Mouse (Mus musculus): Measurements from ENCODE around the gene Cyfip2. TPM values are rescaled to one million over a fixed set of nuclear protein-coding genes. Genes with fewer than 3 reads are reported as not detected.

Cyfip2 gene
- polyA plus RNA-seq, 1 experiment from 2014 or later = 84.9 TPM

DNA sequence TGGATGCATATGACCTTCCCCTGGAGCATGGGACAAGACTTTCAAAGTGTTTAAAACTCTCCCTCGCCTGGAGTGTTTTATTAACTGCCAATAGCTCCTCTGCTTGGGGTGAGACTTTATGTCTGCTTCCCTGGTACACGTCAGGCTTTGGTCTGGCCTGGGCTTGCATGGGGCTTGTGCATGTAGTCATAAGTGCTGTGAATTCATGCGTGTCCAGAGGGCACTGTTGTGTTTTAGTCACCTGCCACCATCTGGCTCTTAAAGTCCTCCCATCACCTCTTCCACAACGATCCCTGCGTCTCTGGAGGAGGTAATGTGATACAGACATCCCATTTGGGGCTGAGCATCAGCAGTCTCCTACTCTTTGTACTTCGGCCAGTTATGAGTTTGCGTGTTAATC, 8.9 kb upstream of the Cyfip2 start:
- ATAC-seq (ENCODE audit: low read depth) = no peak
- 79% methylated on average over 7 of the region's 7 CpGs for WGBS
- no peak overlapping the region for H3K4me2 ChIP-seq

GRCm38 (mm10) chr11:46314534-46314933, 1.9 kb upstream of the Cyfip2 start:
- Histone ChIP-seq H3K36me3 (no peaks in the 10 kb centered on the region), H3K27ac (replicated peaks) (no peak overlapping the region), H3K4me2 (no peak overlapping the region), H3K27me3 (no peaks in the 10 kb centered on the region), H3K4me1 (replicated peaks) (peaks cover 28% of the 10 kb centered on the region), H3K4me3 (no peak overlapping the region), H3K9me3 (no peaks in the 10 kb centered on the region), H3K9ac (no peak overlapping the region)
- WGBS = 59% methylated on average over 7 of the region's 7 CpGs
- ATAC-seq (ENCODE audit: low read depth) = no peak

More for the DNA sequence above, 8.9 kb upstream of the Cyfip2 start:
- Histone ChIP-seq H3K36me3 (no peaks in the 10 kb centered on the region), H3K27ac (replicated peaks) (no peak overlapping the region), H3K27me3 (no peaks in the 10 kb centered on the region), H3K9ac (no peak overlapping the region), H3K9me3 (no peaks in the 10 kb centered on the region), H3K4me1 (replicated peaks) (no peaks in the 10 kb centered on the region), H3K4me3 (no peak overlapping the region)

- WGBS = 82% methylated on average over 6 of the region's 6 CpGs
- no peak overlapping the region for H3K9ac ChIP-seq
- no peaks in the 10 kb centered on the region for H3K27me3 ChIP-seq
- no peak overlapping the region for H3K4me2 ChIP-seq
- H3K4me3 ChIP-seq = no peak overlapping the region
- no peaks in the 10 kb centered on the region for H3K36me3 ChIP-seq
- H3K9me3 ChIP-seq = no peaks in the 10 kb centered on the region
- H3K4me1 ChIP-seq (replicated peaks) = peaks cover 35% of the 10 kb centered on the region
- no peak overlapping the region for H3K27ac ChIP-seq (replicated peaks)
- no peak for ATAC-seq (ENCODE audit: low read depth)
These were observed 1.2 kb upstream of the Cyfip2 start for GRCm38 (mm10) chr11:46313851-46314250.

DNA sequence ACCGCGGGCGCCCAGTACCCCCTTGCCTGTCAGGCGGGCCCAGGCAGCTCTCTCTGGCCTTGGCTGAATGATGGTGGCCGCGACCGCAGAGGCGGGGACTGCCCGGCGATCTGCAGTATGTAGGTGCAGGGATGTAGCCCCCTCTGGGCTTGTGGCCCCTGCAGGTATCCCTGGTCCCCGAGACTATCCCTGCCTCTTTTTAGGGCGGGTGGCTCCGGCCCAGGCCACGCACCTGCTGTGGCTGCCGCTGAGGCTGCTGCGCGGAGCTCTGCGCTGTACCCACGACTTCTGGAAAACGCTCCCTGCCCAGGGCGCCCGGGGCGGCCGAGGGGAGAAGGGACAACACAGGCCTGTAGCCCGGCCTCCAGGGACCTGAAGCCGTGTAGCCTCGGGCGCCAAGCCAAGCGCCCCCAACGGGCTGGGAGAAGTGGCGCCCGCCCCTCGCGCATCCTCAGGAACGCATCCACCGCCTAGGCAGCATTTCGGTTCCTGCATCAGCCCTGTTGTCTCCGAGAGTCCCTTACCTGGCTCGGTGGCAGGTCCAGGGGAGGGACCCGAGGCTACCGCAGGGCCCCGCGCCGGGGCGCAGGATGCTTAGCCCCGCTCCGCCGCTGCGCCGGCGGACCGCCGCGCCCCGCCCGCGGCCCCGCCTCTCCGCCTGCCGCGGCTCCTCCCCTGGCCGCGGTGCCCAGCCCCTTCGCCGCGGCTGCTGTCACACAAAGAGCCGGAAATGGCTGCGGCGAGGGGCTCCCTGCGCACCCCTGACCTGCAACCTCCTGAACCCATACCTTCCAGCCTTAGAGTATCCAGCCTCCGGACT, 746 bp downstream of the Cyfip2 start:
- Histone ChIP-seq H3K9me3 (no peaks in the 10 kb centered on the region), H3K9ac (peak overlapping the region; percentile 97), H3K4me3 (peak overlapping the region; percentile 93), H3K36me3 (0 out of 2 replicates have a peak, but pooled peaks cover 9% of the 10 kb centered on the region), H3K4me1 (replicated peaks) (peaks cover 49% of the 10 kb centered on the region), H3K4me2 (peak overlapping the region; percentile 89), H3K27me3 (no peaks in the 10 kb centered on the region), H3K27ac (replicated peaks) (peak overlapping the region; percentile 93)
- peak; percentile 89 for ATAC-seq (ENCODE audit: low read depth)
- under 1% methylated on average over 68 of the region's 71 CpGs for WGBS

DNA sequence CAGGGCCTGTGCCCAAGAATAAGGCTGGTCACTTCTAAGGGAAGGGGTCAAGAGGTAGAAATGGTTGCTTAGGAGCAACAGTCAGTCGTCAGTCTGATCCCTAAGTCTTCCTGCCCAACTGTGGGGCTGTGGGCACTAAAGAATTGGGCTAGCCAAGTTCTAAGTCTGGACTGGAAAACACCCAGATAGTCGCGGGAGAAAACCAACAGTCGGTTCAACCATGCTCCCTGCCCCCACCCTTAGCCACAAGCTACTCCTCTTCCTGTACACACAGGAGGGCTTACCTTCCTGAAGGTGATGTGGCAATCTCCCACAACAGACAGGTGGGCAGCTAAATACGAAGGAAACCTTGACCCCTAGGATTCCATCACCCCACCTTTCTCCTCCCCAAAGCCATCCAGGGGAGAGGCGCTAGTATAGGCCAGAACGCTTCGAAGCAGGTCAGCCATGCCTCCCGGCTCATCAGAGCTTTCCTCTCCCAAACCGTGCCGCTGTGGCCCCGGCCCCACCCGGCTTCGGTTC, 1.4 kb downstream of the Cyfip2 start:
- 4% methylated on average over 14 of the region's 14 CpGs for whole genome bisulfite sequencing
- Histone ChIP-seq H3K27me3 (no peaks in the 10 kb centered on the region), H3K4me3 (peak overlapping the region; percentile 93), H3K27ac (replicated peaks) (peak overlapping the region; percentile 93), H3K4me2 (peak overlapping the region; percentile 89), H3K9ac (peak overlapping the region; percentile 97), H3K9me3 (no peaks in the 10 kb centered on the region), H3K36me3 (0 out of 2 replicates have a peak, but pooled peaks cover 9% of the 10 kb centered on the region), H3K4me1 (replicated peaks) (peaks cover 56% of the 10 kb centered on the region)
- peak; percentile 4; the same call in 1 of the 2 replicates for ATAC-seq (ENCODE audit: low read depth)

DNA sequence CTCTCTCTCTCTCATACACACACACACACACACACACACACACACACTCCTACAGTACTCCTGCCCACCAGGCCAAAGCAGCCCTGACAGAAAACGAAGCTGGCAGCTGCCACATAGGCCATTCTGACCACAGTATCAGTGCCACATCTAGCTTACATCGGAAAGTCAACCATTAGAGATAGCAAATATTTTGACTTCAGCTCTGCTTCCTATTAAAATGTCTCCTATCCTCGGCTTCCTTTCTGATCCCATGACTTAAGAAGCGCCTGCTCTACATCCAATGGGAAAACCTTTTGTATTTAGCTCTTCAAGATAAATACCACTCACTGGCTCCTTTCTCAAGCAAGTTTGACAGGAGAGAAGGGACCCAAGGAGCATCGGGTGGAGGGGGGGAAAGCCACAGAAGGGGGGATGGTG, 2.0 kb downstream of the Cyfip2 start:
- Histone ChIP-seq H3K36me3 (0 out of 2 replicates have a peak, but pooled peaks cover 9% of the 10 kb centered on the region), H3K4me1 (replicated peaks) (peaks cover 62% of the 10 kb centered on the region), H3K27ac (replicated peaks) (peak overlapping the region; percentile 93), H3K4me2 (peak overlapping the region; percentile 89), H3K9ac (peak overlapping the region; percentile 97), H3K9me3 (no peaks in the 10 kb centered on the region), H3K4me3 (peak overlapping the region; percentile 93), H3K27me3 (no peaks in the 10 kb centered on the region)
- 52% methylated on average over 5 of the region's 5 CpGs for WGBS
- ATAC-seq (ENCODE audit: low read depth) = 0 out of 2 replicates have a peak, but pooled peaks have one; percentile 1

DNA sequence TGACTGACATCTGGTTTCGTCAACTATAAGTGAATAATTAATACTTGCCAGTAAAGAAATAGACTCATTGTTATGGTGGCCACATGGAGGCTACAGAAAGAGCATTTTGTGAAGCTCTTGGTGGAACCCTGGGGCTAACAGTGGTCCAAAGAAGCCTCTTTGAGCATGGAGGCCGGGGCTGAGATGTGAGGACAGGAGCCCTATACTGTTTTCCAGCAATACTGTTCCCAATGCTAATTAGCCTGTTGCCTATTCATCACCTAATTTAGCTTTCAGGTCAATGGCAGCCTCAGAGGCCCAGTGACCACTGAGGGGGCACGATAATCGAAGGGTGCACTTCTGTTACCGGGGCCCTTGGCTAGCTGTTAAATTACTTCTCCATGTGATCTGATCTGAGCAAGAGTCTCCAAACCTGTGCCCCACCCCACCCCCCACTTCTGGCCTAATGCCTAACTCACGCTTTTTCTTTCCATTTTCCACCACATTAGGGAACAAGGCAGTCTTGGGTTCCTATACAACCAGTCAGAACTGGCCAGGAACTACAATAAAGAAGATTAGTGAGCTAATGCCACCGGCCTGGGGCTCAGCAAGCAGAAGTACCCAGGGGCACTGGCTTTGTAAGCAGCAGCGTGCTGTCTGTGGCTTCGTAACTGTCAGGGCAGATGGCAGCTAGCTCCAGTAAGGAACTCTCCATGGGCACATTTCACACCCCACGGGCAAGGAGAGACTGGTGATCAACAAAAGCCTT, 2.7 kb downstream of the Cyfip2 start:
- no peaks in the 10 kb centered on the region for H3K9me3 ChIP-seq
- ATAC-seq (ENCODE audit: low read depth) = peak; percentile 26
- peak overlapping the region; percentile 93 for H3K4me3 ChIP-seq
- no peaks in the 10 kb centered on the region for H3K27me3 ChIP-seq
- 17% methylated on average over 10 of the region's 10 CpGs for WGBS
- H3K36me3 ChIP-seq = 0 out of 2 replicates have a peak, but pooled peaks cover 9% of the 10 kb centered on the region
- H3K4me2 ChIP-seq = peak overlapping the region; percentile 89
- peak overlapping the region; percentile 93 for H3K27ac ChIP-seq (replicated peaks)
- peaks cover 68% of the 10 kb centered on the region for H3K4me1 ChIP-seq (replicated peaks)
- peak overlapping the region; percentile 97 for H3K9ac ChIP-seq

DNA sequence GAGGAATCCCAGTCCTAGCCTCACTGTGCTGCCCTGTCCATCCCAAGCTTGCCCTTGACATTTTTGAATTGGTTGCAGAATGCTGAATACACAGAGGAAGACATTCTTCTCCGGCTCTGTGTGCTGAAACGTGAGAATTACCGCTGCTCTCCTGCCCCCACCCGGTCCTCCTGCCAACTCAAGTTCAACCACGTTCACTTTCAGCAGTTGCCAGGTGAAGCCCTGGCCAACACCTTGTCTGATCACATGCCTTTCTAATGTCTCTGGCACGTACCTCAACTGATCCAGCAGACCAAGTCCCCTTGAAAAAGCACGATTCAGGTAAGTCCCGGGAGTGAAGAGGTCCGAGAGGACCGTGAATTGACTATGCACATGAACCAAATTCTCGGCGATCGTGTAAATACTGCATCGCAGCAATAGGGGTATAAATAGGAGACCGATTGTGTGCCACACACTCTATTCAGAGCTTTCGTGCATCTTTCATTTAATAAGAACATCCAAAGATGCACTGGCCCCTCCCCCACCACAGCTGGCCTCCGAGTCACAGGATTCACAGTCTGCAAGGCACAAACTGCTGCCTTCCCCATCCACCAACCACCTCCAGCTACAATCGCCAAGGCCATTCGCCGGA, 3.4 kb downstream of the Cyfip2 start:
- Histone ChIP-seq H3K36me3 (0 out of 2 replicates have a peak, but pooled peaks cover 9% of the 10 kb centered on the region), H3K27ac (replicated peaks) (peak overlapping the region; percentile 93), H3K9me3 (no peaks in the 10 kb centered on the region), H3K9ac (peak overlapping the region; percentile 97), H3K4me2 (peak overlapping the region; percentile 89), H3K4me1 (replicated peaks) (peaks cover 76% of the 10 kb centered on the region), H3K27me3 (no peaks in the 10 kb centered on the region), H3K4me3 (peak overlapping the region; percentile 93)
- no peak for ATAC-seq (ENCODE audit: low read depth)
- 68% methylated on average over 20 of the region's 20 CpGs for WGBS

GRCm38 (mm10) chr11:46308271-46308974, 4.2 kb downstream of the Cyfip2 start:
- H3K4me3 ChIP-seq = peak overlapping the region; percentile 93; the same call in 1 of the 2 replicates
- H3K4me1 ChIP-seq (replicated peaks) = peaks cover 78% of the 10 kb centered on the region
- H3K9me3 ChIP-seq = no peaks in the 10 kb centered on the region
- ATAC-seq (ENCODE audit: low read depth) = no peak
- 0 out of 2 replicates have a peak, but pooled peaks cover 9% of the 10 kb centered on the region for H3K36me3 ChIP-seq
- H3K9ac ChIP-seq = 0 out of 2 replicates have a peak overlapping the region, but pooled peaks have one; percentile 97
- H3K4me2 ChIP-seq = peak overlapping the region; percentile 89
- H3K27ac ChIP-seq (replicated peaks) = no peak overlapping the region
- no peaks in the 10 kb centered on the region for H3K27me3 ChIP-seq
- 82% methylated on average over 11 of the region's 11 CpGs for WGBS

DNA sequence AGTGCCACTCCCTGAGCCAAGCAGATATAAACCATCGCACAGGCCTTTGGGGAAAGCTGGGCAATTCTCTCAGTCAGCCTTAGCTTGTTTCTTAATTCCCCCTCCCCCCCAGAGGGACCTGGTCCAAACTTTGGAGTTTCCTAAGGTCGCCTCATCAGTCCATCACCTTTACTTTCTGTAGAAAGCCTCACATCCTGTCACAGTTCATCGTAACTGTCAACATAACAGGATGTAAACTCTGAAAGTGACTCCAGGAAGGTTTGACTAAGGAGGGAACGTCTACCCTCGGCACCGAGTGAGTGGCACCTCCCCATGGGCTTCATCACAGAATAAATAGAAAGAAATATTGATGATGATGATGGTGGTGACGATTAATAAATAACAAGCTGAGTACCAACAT, 4.9 kb downstream of the Cyfip2 start:
- H3K9me3 ChIP-seq = no peaks in the 10 kb centered on the region
- 93% methylated on average over 7 of the region's 7 CpGs for WGBS
- H3K27ac ChIP-seq (replicated peaks) = no peak overlapping the region
- H3K9ac ChIP-seq = no peak overlapping the region
- 0 out of 2 replicates have a peak, but pooled peaks cover 9% of the 10 kb centered on the region for H3K36me3 ChIP-seq
- no peak overlapping the region for H3K4me3 ChIP-seq
- peaks cover 74% of the 10 kb centered on the region for H3K4me1 ChIP-seq (replicated peaks)
- no peak for ATAC-seq (ENCODE audit: low read depth)
- no peaks in the 10 kb centered on the region for H3K27me3 ChIP-seq
- H3K4me2 ChIP-seq = no peak overlapping the region

GRCm38 (mm10) chr11:46306776-46307175, 5.9 kb downstream of the Cyfip2 start:
- WGBS = 85% methylated on average over 7 of the region's 7 CpGs

More at GRCm38 (mm10) chr11:46306776-46307175, 5.9 kb downstream of the Cyfip2 start:
- H3K4me1 ChIP-seq (replicated peaks) = peaks cover 79% of the 10 kb centered on the region
- H3K4me3 ChIP-seq = no peak overlapping the region
- H3K36me3 ChIP-seq = 0 out of 2 replicates have a peak, but pooled peaks cover 9% of the 10 kb centered on the region
- H3K4me2 ChIP-seq = no peak overlapping the region
- H3K27me3 ChIP-seq = no peaks in the 10 kb centered on the region
- ATAC-seq (ENCODE audit: low read depth) = no peak
- H3K27ac ChIP-seq (replicated peaks) = no peak overlapping the region
- H3K9me3 ChIP-seq = no peaks in the 10 kb centered on the region
- H3K9ac ChIP-seq = no peak overlapping the region

Measured in neural tube, embryonic 13.5 days (tissue).